Mouse (Mus musculus) heart, postnatal 0 days (tissue): ENCODE measurements around the gene Sec63. TPM values are rescaled to one million over a fixed set of nuclear protein-coding genes. Genes with fewer than 3 reads are reported as not detected.

ENCODE experiments used
- ATAC-seq: fragments of 200-750 bp; cut with Nextera tagmentation; 2 replicates; pipeline ENCODE4 v1.8.0; 2017; ENCODE audit warnings: low read depth, moderate number of reproducible peaks, moderate library complexity; ENCODE audit not compliant: insufficient read depth
- DNase-seq: peaks from one replicate; pipeline ENCODE4 v3.0.0-alpha.2; 2016; ENCODE audit warnings: low spot score
- H3K27ac ChIP-seq: fragments of 300-500 bp; sonication (generic); 2 replicates; pipeline ENCODE4 v1.5.1; 2014; ENCODE audit warnings: low read depth, mild to moderate bottlenecking
- H3K27me3 ChIP-seq: fragments of 300-500 bp; sonication (generic); 2 replicates; pipeline ENCODE4 v1.6.1; 2014; ENCODE audit warnings: low read length, mixed read lengths; ENCODE audit not compliant: control insufficient read depth, insufficient read depth
- H3K36me3 ChIP-seq: fragments of 300-500 bp; sonication (generic); replicated peaks from 2 replicates; pipeline ENCODE4 v1.6.1; 2014; ENCODE audit warnings: low read length, mixed read lengths; ENCODE audit not compliant: control insufficient read depth, insufficient read depth
- H3K4me1 ChIP-seq: fragments of 300-500 bp; sonication (generic); 2 replicates; pipeline ENCODE4 v1.6.1; 2014; ENCODE audit warnings: antibody characterized with exemption; ENCODE audit not compliant: control insufficient read depth, insufficient read depth
- H3K4me2 ChIP-seq: fragments of 300-500 bp; sonication (generic); 2 replicates; pipeline ENCODE4 v1.6.1; 2014; ENCODE audit warnings: low read depth, mild to moderate bottlenecking, low read length, moderate library complexity
- H3K4me3 ChIP-seq: fragments of 300-500 bp; sonication (generic); 2 replicates; pipeline ENCODE4 v1.5.1; 2014; ENCODE audit warnings: low read depth, low read length
- H3K9ac ChIP-seq: fragments of 300-500 bp; sonication (generic); replicated peaks from 2 replicates; pipeline ENCODE4 v1.6.1; 2014; ENCODE audit warnings: low read depth, low read length, mixed read lengths
- H3K9me3 ChIP-seq: fragments of 300-500 bp; sonication (generic); replicated peaks from 2 replicates; pipeline ENCODE4 v1.6.1; 2016; ENCODE audit warnings: low read length; ENCODE audit not compliant: control insufficient read depth
- CTCF ChIP-seq: IDR thresholded peaks from 2 replicates; pipeline ENCODE4 v1.5.1; 2016; ENCODE audit warnings: antibody characterized with exemption, control low read depth, low read depth
- EP300 ChIP-seq: IDR thresholded peaks from 2 replicates; pipeline ENCODE4 v1.6.1; 2016; ENCODE audit warnings: antibody characterized with exemption, low read depth
- WGBS: fragments of 180-500 bp; shearing (Covaris S2); extraction: QIAGEN DNeasy Blood & Tissue Kit; methylation state at CpG from one replicate; pipeline ENCODE4 v1.1.7; 2014; 5-methylcytosine and 5-hydroxymethylcytosine counted together
- polyA plus RNA-seq: library from polyadenylated mRNA; unstranded; fragments of >200 nt; fragmentation: Nextera tagmentation; extraction: Ambion mirVana; gene quantifications from 2 replicates; pipeline ENCODE4 v1.2.1, GENCODE M21; 2015
- total RNA-seq: library from RNA; depleted of rRNA; stranded (reverse); fragments of >200 nt; gene quantifications from 2 replicates; pipeline ENCODE4 v1.2.3, GENCODE M21; 2014; ENCODE audit warnings: low replicate concordance

Gene Sec63
- total and polyA plus RNA-seq, 2 experiments from 2014 or later, result 11.0 to 15.5 TPM

DNA sequence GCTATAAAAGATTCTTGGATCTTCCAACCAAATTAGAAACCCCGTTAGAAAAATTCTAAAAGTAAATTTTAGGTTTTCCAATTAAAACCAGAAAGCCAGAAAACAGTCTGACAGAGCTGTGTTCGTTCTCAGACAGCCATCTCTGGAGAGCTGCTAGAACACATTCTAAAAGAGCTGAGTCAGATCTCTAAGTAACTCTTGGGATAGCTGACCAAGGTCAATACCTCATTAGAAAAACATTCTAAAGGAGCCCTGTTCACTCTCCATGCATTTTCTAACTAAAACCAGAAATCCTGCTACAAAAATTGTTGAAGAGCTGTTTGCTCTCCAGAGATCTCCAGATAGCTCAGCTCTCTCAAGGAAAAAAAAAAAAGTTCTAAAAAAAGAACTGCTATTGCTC, 31.7 kb upstream of the Sec63 start:
- Histone ChIP-seq H3K9ac (no peak overlapping the region), H3K9me3 (0 out of 2 replicates have a peak, but pooled peaks cover 4% of the 10 kb centered on the region), H3K4me1 (no peaks in the 10 kb centered on the region), H3K27me3 (no peaks in the 10 kb centered on the region), H3K4me2 (no peak overlapping the region), H3K27ac (no peak overlapping the region), H3K4me3 (no peak overlapping the region), H3K36me3 (no peaks in the 10 kb centered on the region)
- TF ChIP-seq CTCF (no peak), EP300 (no peak)
- whole genome bisulfite sequencing, result 49% methylated on average over 2 of the region's 2 CpGs
- no peak for ATAC-seq
- no peak for DNase-seq

DNA sequence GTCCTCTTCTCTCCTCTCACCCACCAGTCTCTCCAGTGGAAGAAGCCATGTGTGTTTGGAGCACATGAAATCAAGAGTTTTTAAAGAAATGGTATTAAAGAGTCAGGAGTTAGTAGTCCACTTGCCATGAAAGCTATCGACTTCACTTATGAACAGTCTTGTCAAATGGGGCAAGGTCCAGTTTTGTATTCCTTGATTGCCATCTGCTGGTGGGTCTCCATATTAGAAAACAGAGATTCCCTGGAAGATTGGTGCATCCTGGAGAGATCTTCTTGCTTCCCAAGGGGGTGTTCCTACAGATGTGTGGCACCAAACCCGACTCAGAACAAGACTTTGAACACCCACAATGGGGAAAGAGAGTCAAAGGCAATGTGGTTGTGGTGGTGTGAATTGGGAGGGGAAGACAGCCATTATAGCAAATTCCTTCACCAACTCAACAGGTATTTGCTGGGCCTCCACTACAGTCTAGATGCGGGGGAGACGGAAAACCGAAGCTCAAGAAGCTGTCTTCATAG, 26.7 kb upstream of the Sec63 start:
- 46% methylated on average over 5 of the region's 5 CpGs for WGBS

DNA sequence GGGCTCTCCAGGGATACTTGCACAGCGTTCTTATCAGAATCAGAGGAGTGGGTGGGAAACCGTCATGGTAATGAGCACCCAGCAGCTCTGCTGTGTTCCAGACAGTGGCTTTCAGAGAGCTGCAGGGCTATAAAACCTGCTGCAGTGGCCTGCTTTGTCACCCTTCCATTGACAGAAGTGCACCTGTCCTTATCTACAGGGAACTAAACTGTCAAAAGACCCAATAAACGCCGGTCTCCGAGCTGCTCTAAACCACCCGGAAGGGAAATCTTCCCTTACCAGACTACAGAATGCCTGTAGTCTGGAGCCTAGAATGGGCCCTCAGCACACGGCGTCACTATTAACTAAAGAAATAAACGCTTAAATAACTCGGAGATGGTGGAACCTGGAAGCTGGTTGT, 9.5 kb upstream of the Sec63 start:
- ATAC-seq (no peak), DNase-seq (no peak)
- no peak for TF ChIP-seq EP300
- TF ChIP-seq CTCF, result no peak
- H3K27me3 ChIP-seq, result no peaks in the 10 kb centered on the region
- H3K4me1 ChIP-seq, result no peaks in the 10 kb centered on the region
- H3K4me2 ChIP-seq, result no peak overlapping the region
- H3K36me3 ChIP-seq, result no peaks in the 10 kb centered on the region
- H3K4me3 ChIP-seq, result no peak overlapping the region
- H3K27ac ChIP-seq, result no peak overlapping the region
- no peak overlapping the region for H3K9ac ChIP-seq
- no peaks in the 10 kb centered on the region for H3K9me3 ChIP-seq
- 64% methylated on average over 10 of the region's 10 CpGs for WGBS

More for the DNA sequence above, 26.7 kb upstream of the Sec63 start:
- no peak overlapping the region for H3K27ac ChIP-seq
- H3K27me3 ChIP-seq, result no peaks in the 10 kb centered on the region
- no peak overlapping the region for H3K4me2 ChIP-seq
- H3K9me3 ChIP-seq, result 0 out of 2 replicates have a peak, but pooled peaks cover 4% of the 10 kb centered on the region
- no peaks in the 10 kb centered on the region for H3K36me3 ChIP-seq
- ATAC-seq (no peak), DNase-seq (peak; percentile 55)
- H3K4me1 ChIP-seq, result no peaks in the 10 kb centered on the region
- H3K9ac ChIP-seq, result no peak overlapping the region
- TF ChIP-seq CTCF (peak; percentile 54), EP300 (no peak)
- H3K4me3 ChIP-seq, result no peak overlapping the region

DNA sequence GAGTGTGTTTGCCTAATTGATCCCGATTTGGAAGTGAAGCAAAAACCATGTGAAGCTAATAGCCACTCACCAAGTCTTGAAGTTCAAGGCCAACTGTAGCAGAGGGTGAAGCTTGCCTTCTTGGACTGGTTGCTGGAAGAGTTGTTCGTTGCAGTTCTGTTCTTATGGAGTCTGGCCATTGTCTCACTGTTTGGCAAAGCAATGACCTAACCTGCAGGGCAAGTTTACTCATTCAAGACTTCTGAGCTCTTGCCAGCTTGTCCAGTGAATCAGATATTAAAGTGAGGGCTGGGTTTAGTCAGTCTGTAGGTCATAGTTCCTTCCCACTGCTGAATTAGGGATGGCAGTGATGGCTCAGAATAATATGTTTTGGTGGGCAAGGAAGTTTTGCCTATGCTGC, 7.0 kb upstream of the Sec63 start:
- Histone ChIP-seq H3K4me3 (no peak overlapping the region), H3K9ac (no peak overlapping the region), H3K9me3 (no peaks in the 10 kb centered on the region), H3K27ac (no peak overlapping the region), H3K4me1 (no peaks in the 10 kb centered on the region), H3K36me3 (no peaks in the 10 kb centered on the region), H3K4me2 (no peak overlapping the region), H3K27me3 (no peaks in the 10 kb centered on the region)
- TF ChIP-seq CTCF (no peak), EP300 (no peak)
- 58% methylated on average over 2 of the region's 2 CpGs for WGBS
- ATAC-seq, result no peak
- no peak for DNase-seq

DNA sequence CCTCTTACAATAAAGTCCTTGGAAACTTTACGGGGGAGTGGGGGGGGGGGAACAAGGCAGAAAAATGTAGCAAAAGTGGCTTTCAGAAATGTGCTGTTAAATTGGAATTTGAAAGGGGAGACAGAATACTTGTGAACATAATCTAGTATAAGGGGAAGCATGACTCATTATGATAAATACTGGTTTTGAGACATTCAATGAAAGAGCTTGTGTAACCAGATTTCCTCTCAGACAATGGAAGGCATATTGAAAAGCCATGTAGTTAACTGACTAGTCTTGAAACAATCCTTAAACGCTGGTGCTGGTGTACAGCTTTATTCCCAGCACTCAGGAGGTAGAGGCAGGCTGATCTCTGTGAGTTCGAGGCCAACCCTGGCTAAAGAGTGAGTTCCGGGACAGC, 1.6 kb upstream of the Sec63 start:
- WGBS, result 81% methylated on average over 4 of the region's 4 CpGs
- H3K36me3 ChIP-seq, result no peaks in the 10 kb centered on the region
- no peaks in the 10 kb centered on the region for H3K27me3 ChIP-seq
- no peak overlapping the region for H3K27ac ChIP-seq
- DNase-seq, result no peak
- H3K9ac ChIP-seq, result no peak overlapping the region
- no peak for TF ChIP-seq CTCF
- no peak for TF ChIP-seq EP300
- peaks cover 18% of the 10 kb centered on the region; the same call in 1 of the 2 replicates for H3K4me1 ChIP-seq
- H3K4me3 ChIP-seq, result no peak overlapping the region
- H3K4me2 ChIP-seq, result no peak overlapping the region
- no peaks in the 10 kb centered on the region for H3K9me3 ChIP-seq
- ATAC-seq, result no peak

DNA sequence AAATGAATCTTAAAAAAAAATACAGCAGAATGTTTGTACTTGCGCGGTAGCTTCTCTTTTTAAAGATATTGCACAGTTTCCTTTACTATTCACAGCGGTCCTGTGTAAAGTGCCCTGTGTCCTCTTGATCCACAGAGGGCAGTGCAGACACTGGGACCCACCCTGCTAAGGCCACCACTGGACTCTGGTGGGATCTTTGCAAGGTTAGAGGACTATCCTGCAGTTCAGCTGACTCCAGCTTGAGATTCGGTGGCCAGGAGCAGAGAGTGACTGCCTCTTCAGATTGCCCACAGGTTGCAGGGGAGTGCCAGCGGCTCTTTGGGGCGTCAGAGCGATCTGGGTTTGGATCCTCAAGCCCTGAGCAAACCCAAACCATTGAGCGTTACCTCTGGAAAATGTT, 967 bp upstream of the Sec63 start:
- peak overlapping the region; percentile 24; the same call in 1 of the 2 replicates for H3K4me2 ChIP-seq
- WGBS, result 55% methylated on average over 8 of the region's 8 CpGs
- no peak for TF ChIP-seq EP300
- TF ChIP-seq CTCF, result peak; percentile 8; the same call in 1 of the 2 replicates
- no peak overlapping the region for H3K4me3 ChIP-seq
- no peak for ATAC-seq
- no peak overlapping the region for H3K27ac ChIP-seq
- H3K9me3 ChIP-seq, result no peaks in the 10 kb centered on the region
- H3K36me3 ChIP-seq, result no peaks in the 10 kb centered on the region
- DNase-seq, result no peak
- peaks cover 24% of the 10 kb centered on the region for H3K4me1 ChIP-seq
- H3K9ac ChIP-seq, result no peak overlapping the region
- H3K27me3 ChIP-seq, result no peaks in the 10 kb centered on the region
